Mouse (Mus musculus): Measurements from ENCODE around the gene Vps26b.

DNA sequence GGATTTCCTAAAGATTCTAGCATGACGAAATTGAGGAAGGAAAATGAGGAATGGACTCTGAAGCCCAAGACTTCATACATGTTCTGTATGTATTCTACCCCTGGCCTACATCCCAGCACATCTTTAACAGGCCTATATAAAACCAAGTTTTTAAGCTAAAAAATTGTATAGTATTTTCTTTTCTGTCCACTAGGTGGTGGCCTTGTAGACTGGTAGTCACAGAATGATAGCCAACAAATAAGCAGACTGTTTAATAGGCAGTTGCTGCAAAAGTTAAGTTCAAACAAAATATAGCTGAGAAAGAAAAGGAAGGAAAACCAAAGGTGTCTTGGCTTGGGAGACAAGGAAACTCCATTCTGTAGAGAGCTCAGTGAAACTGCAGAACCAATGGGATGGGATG is 44.8 kb upstream of the Vps26b start:
- TF ChIP-seq CTCF (IDR thresholded peaks at IDR 0.05) (peak; percentile 74), POLR2A (IDR thresholded peaks at IDR 0.05; ENCODE audit: insufficient read depth, low read depth, low read length) (no peak)

All from heart, adult 2 months (tissue).